Mouse (Mus musculus) embryonic stem cell, embryonic (primary cell): Measurements from ENCODE around the gene Irf2.

ENCODE experiments used
- CTCF ChIA-PET, 4 experiments: fragments of 300-600 bp in 2 of 4; fragments of 350-600 bp in 2 of 4; sonication (Branson Sonifier 250); formaldehyde crosslinking; loops; one replicate each; lab custom pipeline; 2022; ENCODE audit warnings: inconsistent platforms in 2 of 4; lab: Charles Lee
- POLR2A ChIA-PET, 4 experiments: fragments of 300-600 bp in 2 of 4; fragments of 350-600 bp in 2 of 4; sonication (Branson Sonifier 250); formaldehyde crosslinking; loops; one replicate each; lab custom pipeline; 2022; ENCODE audit warnings: antibody characterized with exemption in 4 of 4, inconsistent platforms in 1 of 4; lab: Charles Lee

The Irf2 gene

DNA sequence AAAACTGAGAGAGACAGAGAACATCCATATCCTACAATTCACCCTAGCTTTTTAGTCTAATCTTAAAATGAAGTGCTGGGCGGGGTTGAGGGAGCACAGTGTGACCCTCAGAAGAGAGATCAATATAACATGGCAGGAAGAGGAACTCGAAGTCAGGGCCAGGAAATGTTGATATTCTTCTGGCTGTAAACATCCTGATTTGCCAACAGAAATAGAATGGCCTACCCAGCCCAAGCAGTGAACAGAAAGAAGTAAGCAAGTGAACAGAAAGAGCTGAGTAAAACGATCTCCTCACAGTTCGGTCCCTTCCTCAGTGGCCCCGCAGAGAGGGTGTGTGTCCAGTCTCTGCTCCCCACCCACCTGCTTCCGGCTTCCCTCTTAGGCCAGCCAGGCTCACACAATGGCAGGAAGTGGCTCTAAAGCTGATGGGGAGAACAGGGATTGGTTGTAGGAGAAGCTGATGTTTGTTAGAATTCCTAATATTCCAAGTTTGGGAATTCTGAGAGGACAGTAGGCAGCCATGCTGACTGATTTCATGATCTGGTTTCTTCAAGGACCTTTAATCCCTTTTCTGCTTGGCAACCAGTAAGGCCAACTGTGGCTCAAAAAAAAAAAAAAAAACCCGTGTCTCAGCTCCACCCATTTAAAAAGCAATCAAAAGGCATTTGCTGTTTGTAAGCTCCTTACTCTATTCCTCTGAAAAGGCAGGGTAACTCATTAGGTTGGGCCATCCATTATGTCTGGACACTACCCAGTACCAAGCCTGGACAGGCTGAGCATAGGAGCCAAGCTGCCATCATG, 105.6 kb downstream of the Irf2 start:
- POLR2A ChIA-PET, result interaction anchor here in 2 of 4 experiments (0.7 to 2.0 kb wide), 7 partner anchors 11 to 633 kb away, joined by 3 to 10 read pairs (median 3); partner anchors contain the start of genes Casp3 (in 1 of the 2) and Primpol (in 1 of the 2)
- CTCF ChIA-PET, result interaction anchor here in 1 of 4 experiments (2.0 kb wide), 1 partner anchor 124 kb away, joined by 6 read pairs; no protein-coding TSS in a partner anchor

DNA sequence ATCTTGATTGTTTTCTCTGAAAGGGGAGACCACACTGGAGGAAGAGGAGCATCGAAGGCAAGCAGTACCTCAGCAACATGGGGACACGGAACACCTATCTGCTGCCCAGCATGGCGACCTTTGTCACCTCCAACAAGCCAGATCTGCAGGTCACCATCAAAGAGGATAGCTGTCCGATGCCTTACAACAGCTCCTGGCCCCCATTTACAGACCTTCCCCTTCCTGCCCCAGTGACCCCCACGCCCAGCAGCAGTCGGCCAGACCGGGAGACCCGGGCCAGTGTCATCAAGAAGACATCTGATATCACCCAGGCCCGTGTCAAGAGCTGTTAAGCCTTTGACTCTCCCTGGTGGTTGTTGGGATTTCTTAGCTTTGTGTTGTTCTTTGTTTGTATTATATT, 106.4 kb downstream of the Irf2 start:
- CTCF ChIA-PET, result interaction anchor here in 1 of 4 experiments (2.0 kb wide), 1 partner anchor 124 kb away, joined by 6 read pairs; no protein-coding TSS in a partner anchor
- POLR2A ChIA-PET, result interaction anchor here in 2 of 4 experiments (0.5 to 2.0 kb wide), 7 partner anchors 11 to 723 kb away, joined by 3 to 10 read pairs (median 4); no protein-coding TSS in a partner anchor

DNA sequence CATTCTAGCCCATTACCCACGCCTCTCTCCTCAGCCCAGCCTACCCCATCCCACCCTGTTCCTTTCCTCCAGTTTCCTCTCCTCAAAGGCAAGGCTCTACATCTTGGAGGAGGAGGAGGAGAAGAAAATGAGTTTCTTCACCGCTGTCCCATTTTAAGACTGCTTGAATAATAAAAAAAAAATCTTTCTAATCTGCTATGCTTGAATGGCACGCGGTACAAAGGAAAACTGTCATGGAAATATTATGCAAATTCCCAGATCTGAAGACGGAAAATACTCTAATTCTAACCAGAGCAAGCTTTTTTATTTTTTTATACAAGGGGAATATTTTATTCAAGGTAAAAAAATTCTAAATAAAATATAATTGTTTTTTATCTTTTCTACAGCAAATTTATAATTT, 107.4 kb downstream of the Irf2 start:
- ChIA-PET POLR2A (interaction anchor here in 1 of 4 experiments (0.6 kb wide), 1 partner anchor 102 kb away, joined by 3 read pairs; no protein-coding TSS in a partner anchor), CTCF (no interaction called here)

DNA sequence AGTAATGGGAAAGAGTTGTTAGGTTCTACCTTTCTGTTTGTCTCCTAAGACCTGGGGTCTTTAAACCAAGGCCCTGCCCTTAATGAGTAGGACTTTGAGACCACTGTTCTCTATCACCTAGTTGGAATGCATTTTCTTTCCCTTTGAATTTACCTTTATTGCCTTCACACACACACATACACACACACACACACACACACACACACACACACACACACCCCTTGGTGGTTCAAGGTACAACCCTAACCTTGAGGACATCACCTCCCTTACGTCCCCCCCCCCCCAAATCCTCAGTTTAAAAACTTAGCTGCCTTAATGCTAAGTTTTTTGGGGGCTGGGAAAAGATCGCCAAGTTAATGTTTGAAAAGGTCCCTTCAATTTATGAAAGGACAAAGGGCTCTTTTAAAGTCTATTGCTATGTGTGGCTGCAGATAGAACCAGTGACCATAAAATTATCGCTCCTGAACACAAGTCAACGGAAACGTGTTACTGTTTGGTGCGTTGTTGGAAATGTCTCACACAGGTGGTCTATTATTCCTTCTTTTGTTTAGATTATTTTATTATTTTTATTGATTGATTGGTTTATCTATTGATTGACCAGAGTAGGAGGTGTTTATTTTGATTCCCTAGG, 108.6 kb downstream of the Irf2 start:
- CTCF ChIA-PET, result no interaction called here

DNA sequence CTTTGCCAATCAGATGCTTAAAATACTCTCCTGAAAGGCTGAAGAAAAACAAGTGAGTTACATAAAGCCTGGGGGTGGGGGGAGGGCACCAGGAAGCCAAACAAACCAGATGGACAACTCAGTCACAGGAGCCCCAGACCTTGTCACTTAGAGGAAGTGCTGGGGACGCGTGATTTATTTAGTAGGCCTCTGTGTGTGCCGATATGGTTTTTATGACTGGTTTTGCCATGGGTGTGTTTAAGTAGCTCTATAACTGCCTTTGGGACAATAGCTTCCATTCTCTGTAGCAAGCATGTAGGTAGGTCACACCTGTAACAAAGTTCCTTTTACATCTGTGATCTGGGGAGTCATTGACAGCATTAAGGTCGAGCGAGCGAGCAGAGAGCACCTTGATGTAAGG, 109.4 kb downstream of the Irf2 start:
- CTCF ChIA-PET, result no interaction called here
- POLR2A ChIA-PET, result no interaction called here

More for the DNA sequence above, 108.6 kb downstream of the Irf2 start:
- POLR2A ChIA-PET, result no interaction called here

DNA sequence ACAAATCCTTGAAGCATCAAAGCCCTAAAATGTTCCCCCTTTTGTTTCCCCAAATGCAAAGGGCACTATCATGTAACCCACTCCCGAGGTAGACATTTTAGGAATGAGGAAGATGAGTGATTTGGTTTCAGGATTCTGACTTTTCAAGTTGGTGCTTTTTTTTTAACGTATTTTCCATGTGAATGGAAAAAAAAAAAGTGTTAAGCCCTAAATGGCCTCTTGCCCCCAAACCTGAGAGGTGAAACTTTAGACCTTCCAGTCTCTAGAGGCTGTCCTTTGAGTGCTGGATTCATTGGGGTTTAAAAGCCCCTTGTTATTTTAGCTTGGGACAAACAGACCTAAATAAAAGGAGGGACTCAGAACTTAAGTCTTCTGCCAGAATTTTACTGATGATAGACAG, 109.9 kb downstream of the Irf2 start:
- ChIA-PET CTCF (no interaction called here), POLR2A (no interaction called here)

DNA sequence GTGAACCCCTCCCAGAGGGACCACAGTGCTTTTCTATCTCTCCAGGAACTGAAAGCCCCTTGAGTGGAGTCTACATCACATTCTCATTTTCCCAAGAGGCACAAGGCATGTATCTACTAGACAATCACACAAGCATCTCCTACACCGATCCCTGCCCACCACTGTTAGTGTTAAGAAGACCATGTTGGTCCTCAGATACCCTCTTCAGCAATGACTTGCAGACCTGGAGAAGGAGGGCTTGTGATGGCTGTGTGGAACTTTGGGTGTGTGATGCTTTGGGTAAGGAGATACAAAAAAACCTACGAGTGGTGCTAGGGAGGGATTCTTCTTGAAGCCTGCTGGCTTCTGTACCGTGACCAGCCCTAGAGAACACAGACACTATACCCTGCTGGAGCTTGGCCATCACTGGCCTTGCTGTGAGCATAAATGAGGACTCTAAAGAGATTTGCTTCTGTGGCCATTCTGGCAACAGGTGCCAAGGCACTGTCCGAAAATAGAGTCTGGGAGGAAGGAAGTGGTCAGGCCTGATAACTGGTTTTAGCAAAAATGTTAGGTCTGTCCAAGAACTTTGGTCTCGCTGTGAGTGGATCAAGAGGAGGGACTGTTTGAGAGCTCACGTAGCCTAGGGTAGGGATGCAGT, 110.8 kb downstream of the Irf2 start:
- ChIA-PET CTCF (no interaction called here), POLR2A (interaction anchor here in 1 of 4 experiments (0.7 kb wide), 1 partner anchor 232 kb away, joined by 3 read pairs; no protein-coding TSS in a partner anchor)

DNA sequence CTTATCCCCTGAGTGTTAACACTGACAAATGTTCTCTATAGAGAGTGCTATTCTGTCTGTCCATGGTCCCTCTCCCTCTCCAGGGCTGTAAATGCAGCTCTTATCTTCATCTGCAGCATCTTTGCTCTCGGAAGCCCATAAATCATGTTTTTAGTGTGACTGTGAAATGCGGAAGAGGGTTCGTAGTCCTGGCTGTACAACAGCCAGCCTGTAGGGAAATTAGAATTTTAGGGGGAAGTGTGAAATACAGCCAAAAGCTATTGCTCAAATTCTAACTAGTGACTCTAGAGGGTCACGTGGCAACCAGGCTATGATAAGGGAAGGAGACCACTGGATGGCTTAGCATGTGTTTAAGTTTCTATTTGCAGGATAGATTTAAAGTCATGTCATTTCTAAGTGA, 112.0 kb downstream of the Irf2 start:
- ChIA-PET CTCF (no interaction called here), POLR2A (no interaction called here)

DNA sequence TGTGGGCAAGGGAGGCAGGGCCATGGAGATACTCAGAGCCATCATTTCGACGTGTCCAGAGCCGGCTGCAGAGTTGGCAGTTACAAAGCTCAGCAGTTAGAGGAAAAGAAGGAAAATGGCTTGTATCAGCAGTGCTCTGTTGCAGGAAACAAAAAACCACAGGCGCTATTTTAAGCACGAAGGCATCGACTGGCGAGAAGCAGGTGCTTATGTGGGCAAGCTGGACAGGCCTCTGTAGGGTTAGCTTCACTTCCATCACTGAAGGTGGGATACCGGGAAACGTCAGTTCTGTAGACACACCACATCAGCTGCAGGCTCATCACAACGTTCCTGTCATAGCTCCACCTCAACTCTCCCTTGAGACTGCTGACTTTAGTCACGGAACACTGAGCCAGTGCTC, 112.8 kb downstream of the Irf2 start:
- CTCF ChIA-PET, result no interaction called here
- POLR2A ChIA-PET, result no interaction called here

DNA sequence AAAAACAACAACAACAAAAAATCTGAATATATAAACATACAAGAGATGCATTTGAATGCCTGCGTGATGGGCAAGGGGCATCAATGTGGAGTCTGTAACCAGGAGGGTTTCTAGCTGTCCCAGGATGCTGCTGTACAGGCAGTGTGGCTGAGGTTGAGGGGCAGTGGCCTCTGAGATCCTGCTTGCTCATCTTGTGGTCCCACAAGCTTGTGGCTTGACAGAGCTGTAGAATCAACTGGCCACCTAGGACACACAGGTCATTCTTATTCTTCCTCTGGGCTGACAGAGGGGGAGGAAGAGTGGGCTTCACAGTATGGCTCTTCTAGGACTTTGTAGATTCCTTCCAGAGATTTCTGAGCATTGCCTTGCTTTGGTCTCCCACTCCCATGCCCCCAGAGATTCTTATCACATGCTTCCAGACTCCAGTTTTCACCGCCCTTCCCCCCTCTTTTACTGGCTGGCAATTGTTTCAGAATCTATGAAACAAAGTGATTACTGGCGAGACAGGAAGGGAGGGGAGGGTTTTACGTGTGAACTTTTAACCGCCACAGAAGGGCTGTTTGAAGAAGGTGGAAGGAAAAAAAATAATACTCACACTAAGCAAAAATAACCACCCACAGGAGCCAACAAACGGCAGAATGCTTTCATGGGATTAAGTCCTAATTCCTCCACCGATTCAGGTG, 119.8 kb downstream of the Irf2 start:
- ChIA-PET CTCF (no interaction called here), POLR2A (interaction anchor here in 1 of 4 experiments (0.6 kb wide), 1 partner anchor 468 kb away, joined by 3 read pairs; no protein-coding TSS in a partner anchor)

DNA sequence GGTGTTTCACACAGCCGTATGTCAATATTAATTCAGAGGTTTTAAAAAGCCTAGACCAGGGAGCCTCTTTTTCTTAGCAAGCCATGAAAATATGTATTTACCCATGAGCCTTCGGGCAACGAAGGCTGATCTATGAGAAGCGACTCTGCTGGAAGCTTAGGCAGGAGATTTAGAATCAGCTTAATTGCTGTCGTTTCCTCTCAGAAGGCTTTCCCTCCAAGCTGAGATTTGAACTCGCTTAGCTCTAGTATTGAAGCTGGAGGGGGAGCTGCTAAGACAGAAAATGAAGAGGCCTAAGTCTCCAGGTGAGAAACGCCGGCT, 120.3 kb downstream of the Irf2 start:
- POLR2A ChIA-PET, result no interaction called here
- CTCF ChIA-PET, result interaction anchor here in 1 of 4 experiments (0.5 kb wide), 1 partner anchor 600 kb away, joined by 5 read pairs; no protein-coding TSS in a partner anchor

DNA sequence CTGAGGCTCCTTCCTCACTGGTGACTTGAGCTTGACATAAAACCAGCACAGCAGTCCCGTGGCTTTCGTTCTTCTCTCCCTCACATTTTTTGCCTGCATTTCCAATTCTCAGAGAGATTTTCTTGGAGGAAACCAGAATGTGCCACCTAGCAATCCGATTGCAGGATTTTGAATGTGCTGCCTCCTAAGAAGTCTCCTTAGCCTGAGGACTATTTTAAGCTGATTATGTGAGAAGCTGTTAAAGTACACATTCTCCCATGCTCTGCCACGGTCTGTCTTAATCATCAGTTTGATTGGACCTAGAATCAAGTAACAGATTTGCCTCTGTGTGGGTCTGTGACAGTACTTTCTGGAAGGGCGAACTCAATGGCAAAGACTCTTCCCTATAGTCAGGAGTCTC, 123.0 kb downstream of the Irf2 start:
- ChIA-PET CTCF (no interaction called here), POLR2A (interaction anchor here in 1 of 4 experiments (1.0 kb wide), 1 partner anchor 20 kb away, joined by 3 read pairs; no protein-coding TSS in a partner anchor)

DNA sequence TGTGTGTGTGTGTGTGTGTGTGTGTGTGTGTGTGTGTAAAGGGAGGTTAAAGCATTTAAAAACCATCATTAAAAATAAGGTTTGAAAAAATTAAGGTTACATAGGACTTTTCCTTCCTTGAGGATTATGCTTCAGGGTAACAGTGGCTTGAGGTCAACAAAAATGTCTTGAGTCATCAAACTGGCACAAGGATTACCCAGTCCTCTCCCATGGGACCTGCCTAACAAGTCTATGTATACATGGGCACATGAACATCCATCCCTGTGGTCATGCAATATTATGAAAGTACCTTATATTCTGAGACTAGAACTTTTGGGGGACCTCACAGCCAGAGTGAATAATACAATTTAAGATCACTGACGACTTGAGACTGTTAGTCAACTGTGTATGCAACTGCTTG, 125.9 kb downstream of the Irf2 start:
- POLR2A ChIA-PET, result no interaction called here
- CTCF ChIA-PET, result no interaction called here

DNA sequence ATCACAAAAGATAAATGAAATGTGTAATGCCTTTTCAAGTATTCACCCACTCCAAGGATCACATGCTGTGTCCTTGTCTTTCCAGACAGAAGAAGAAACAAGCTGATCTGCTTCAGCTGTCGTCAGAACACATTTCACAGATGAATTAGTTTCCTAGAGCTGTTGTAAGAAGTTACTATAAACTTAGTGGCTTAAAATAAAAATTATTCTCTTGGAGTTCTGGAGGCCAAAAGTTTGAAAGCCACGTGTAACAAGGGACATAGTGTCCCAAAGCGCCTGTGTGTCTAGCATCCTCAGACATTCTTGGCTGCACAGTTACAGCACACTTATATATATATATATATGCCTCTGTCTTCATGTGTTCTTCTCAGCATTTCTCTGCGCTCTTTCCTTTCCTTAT, 127.9 kb downstream of the Irf2 start:
- ChIA-PET CTCF (no interaction called here), POLR2A (no interaction called here)

DNA sequence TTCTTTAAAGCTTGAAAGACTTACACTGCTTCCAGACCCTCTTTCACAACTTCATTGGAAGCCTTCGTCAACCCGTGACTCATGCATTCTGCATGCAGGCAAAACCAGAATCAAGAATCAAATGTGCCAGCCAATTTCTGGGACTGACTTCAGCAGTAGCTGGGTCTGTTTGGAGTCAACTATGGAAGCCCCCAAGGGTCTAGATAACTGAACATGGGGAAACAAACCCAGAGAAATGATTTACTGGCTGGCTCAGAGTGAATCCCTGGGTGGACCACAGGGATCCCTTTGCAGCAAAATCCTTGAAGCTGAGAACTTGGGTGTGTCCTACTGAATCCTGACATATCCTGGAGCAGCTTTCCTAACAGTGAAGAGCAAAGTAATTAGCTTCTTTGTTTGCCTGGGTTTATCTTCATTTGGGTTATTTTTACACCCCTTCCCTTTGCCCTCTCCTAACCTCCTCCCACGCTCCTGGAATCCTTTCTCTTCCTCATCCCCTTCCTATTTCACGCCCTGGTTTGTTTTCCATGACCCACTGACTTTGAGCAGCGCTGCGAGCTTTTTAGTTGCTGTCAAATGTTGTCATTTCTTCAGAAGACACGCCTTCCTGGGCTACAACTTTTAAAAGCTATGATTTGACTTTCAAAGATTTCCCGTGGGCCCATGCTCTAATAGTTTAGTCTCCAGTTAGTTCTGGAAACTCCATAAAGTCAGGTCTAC, 129.0 kb downstream of the Irf2 start:
- CTCF ChIA-PET, result interaction anchor here in 1 of 4 experiments (0.6 kb wide), 1 partner anchor 504 kb away, joined by 4 read pairs; no protein-coding TSS in a partner anchor
- POLR2A ChIA-PET, result no interaction called here

DNA sequence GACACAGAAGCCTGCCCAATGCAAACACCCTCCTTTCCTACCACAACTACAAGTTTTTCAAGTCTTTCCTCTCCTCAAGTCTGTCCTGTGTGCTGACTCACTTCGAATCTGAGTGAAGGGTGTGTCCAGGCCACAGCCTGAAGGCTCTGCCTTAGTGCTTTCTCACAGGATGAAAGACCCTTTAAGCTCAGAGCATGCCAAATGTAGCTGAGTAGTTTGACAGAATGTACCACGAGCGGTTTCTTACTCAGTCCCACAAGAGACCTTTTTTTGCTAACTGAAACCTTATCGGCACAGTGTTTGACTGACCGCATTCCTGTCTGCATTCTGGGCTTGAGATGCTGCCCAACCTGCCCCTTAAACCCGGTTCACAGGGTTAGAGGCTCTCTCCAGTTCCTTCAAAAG, 130.0 kb downstream of the Irf2 start:
- ChIA-PET POLR2A (no interaction called here), CTCF (interaction anchor here in 2 of 4 experiments (0.6 to 1.2 kb wide), 2 partner anchors 15 to 84 kb away, joined by 3 read pairs; no protein-coding TSS in a partner anchor)

DNA sequence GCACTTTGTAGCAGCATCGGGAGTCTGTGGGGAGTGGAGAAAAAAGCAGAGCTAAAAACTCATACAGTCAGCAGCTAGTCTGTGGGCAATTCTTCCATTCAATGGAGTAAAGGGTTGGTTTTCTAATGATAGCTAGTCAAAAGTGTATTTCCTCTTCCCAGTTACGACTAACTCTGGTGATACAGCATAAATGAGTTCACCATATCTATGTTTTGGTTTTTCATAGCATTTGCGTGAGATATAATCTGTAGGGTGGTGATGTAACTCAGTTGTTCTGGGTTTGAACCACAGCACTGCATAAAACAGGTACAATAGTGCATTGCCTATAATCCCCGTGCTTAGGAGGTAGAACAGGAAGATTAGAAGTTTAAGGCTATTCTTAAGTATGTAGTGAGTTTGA, 131.6 kb downstream of the Irf2 start:
- ChIA-PET POLR2A (no interaction called here), CTCF (no interaction called here)

DNA sequence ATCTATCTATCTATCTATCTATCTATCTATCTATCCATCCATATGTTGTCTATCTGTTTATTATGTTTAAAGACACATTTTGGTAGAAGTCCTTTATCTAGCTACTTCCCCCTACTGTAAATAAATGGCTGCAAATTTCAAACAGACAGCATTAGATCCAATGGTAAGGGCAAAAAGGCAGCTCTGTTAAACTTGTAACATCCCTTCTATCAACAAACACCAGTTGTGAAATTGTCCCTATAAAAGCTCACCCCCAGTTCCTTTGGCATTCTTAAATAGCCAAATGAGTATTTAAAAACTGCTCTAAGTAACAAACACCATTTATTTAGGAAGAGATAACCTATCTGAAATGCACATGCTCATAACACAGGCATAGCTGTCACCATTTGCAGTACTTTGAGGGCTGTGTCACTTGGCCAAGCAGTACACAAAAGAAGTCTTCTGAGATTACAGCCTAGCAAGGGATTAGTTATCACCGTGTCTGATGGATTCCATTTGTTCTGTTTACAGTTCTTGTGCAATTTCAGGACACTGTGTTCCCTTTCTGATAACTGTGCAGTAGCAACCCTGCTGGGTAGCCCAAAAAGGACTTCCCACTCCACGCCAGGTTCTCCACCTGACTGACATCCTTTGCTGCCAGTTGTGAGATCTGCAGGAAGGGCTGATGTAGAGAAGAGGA, 136.2 kb downstream of the Irf2 start:
- ChIA-PET POLR2A (no interaction called here), CTCF (no interaction called here)
